Mouse (Mus musculus) CH12.LX (cell line): ENCODE measurements around the gene Nacc2. TPM values are rescaled to one million over a fixed set of nuclear protein-coding genes. Genes with fewer than 3 reads are reported as not detected.

Experiments
- DNase-seq: peaks from one replicate; pipeline ENCODE4 v3.0.0-alpha.2; 2013; ENCODE audit errors: extremely low read depth
- H3K27ac ChIP-seq: 2 replicates; pipeline ENCODE4 v1.5.1; 2012; ENCODE audit warnings: low read depth, mild to moderate bottlenecking, control low read depth, moderate library complexity; ENCODE audit not compliant: insufficient read depth
- H3K27me3 ChIP-seq: replicated peaks from 2 replicates; pipeline ENCODE3; 2012; ENCODE audit warnings: inconsistent platforms
- H3K36me3 ChIP-seq, 2 experiments: replicated peaks in 1 of 2; 2 replicates each; pipeline versions ENCODE3 to v1.6.1; 2012; ENCODE audit warnings: inconsistent platforms in 1 of 2, low read length in 1 of 2, mild to moderate bottlenecking in 1 of 2, mixed read lengths in 1 of 2, moderate library complexity in 1 of 2; ENCODE audit not compliant: control insufficient read depth in 1 of 2, insufficient read depth in 1 of 2
- H3K4me1 ChIP-seq, 2 experiments: 2 replicates each; pipeline ENCODE4 v1.6.1; 2012; ENCODE audit warnings: inconsistent platforms in 1 of 2, moderate library complexity in 1 of 2; ENCODE audit not compliant: insufficient read depth in 2 of 2, control insufficient read depth in 1 of 2
- H3K4me2 ChIP-seq: 2 replicates; pipeline ENCODE4 v1.6.1; 2012; ENCODE audit warnings: low read depth, mild to moderate bottlenecking, control low read depth; ENCODE audit not compliant: poor library complexity, insufficient read depth, severe bottlenecking
- H3K4me3 ChIP-seq, 3 experiments: fragments of 150-350 bp in 1 of 3; sonication (generic) in 1 of 3; replicated peaks in 1 of 3; 2 replicates each; pipeline versions ENCODE3 to v1.5.1; 2011 to 2012; ENCODE audit warnings: low read depth in 2 of 3, low read length in 2 of 3, mild to moderate bottlenecking in 2 of 3, moderate library complexity in 2 of 3, control low read depth in 1 of 3, improper control_type of control experiment in 1 of 3, inconsistent platforms in 1 of 3, mixed read lengths in 1 of 3; ENCODE audit not compliant: poor library complexity in 1 of 3
- H3K79me2 ChIP-seq: replicated peaks from 2 replicates; pipeline ENCODE4 v1.6.1; 2012; ENCODE audit warnings: mild to moderate bottlenecking, moderate library complexity; ENCODE audit not compliant: control insufficient read depth, poor library complexity, insufficient read depth, severe bottlenecking; ENCODE audit errors: extremely low read depth
- H3K9ac ChIP-seq: 2 replicates; pipeline ENCODE4 v1.6.1; 2012; ENCODE audit warnings: low read depth, mild to moderate bottlenecking, control low read depth, moderate library complexity; ENCODE audit not compliant: insufficient read depth
- H3K9me3 ChIP-seq: replicated peaks from 2 replicates; pipeline ENCODE3; 2012; ENCODE audit warnings: low read length, inconsistent platforms, mixed read lengths
- CHD2 ChIP-seq: IDR thresholded peaks from 2 replicates; pipeline ENCODE4 v1.6.1; 2011; ENCODE audit warnings: low read length, improper control_type of control experiment
- CTCF ChIP-seq, 2 experiments: IDR thresholded peaks in 1 of 2; conservative IDR thresholded peaks in 1 of 2; 2 replicates each; pipeline ENCODE4 v1.5.1; 2011 to 2012; ENCODE audit warnings: low read depth in 2 of 2, low read length in 2 of 2, improper control_type of control experiment in 1 of 2, inconsistent platforms in 1 of 2, mild to moderate bottlenecking in 1 of 2, moderate library complexity in 1 of 2
- E2F4 ChIP-seq: IDR thresholded peaks from 2 replicates; pipeline ENCODE4 v1.6.1; 2011; ENCODE audit warnings: low read depth, low read length, improper control_type of control experiment; ENCODE audit not compliant: insufficient replicate concordance
- ETS1 ChIP-seq: conservative IDR thresholded peaks from 2 replicates; pipeline ENCODE4 v1.6.1; 2012; ENCODE audit warnings: low read depth, mild to moderate bottlenecking, inconsistent platforms, low read length, improper control_type of control experiment, moderate library complexity
- IRF4 ChIP-seq: IDR thresholded peaks from 2 replicates; pipeline ENCODE4 v1.6.1; 2014; ENCODE audit warnings: low read depth, mild to moderate bottlenecking, inconsistent platforms, low read length, improper control_type of control experiment
- JUN ChIP-seq: IDR thresholded peaks from 2 replicates; pipeline ENCODE4 v1.6.1; 2011; ENCODE audit warnings: low read depth, mild to moderate bottlenecking, low read length, improper control_type of control experiment, moderate library complexity; ENCODE audit not compliant: insufficient read depth
- MAX ChIP-seq: IDR thresholded peaks from 2 replicates; pipeline ENCODE4 v1.6.1; 2011; ENCODE audit warnings: low read length, improper control_type of control experiment
- MEF2A ChIP-seq: IDR thresholded peaks from 2 replicates; pipeline ENCODE4 v1.6.1; 2014; ENCODE audit warnings: low read depth, mild to moderate bottlenecking, inconsistent platforms, low read length, improper control_type of control experiment, borderline replicate concordance
- NELFE ChIP-seq: IDR thresholded peaks from 2 replicates; pipeline ENCODE4 v1.6.1; 2011; ENCODE audit warnings: low read depth, low read length, improper control_type of control experiment
- PAX5 ChIP-seq: IDR thresholded peaks from 2 replicates; pipeline ENCODE4 v1.6.1; 2012; ENCODE audit warnings: low read length, inconsistent platforms, mixed read lengths
- POLR2A ChIP-seq: IDR thresholded peaks from 2 replicates; pipeline ENCODE4 v1.6.1; 2011; ENCODE audit warnings: low read depth, mild to moderate bottlenecking, improper control_type of control experiment, low read length
- POLR2AphosphoS2 ChIP-seq: IDR thresholded peaks from 2 replicates; pipeline ENCODE4 v1.6.1; 2011; ENCODE audit warnings: low read depth, low read length, improper control_type of control experiment
- RCOR1 ChIP-seq: conservative IDR thresholded peaks from 2 replicates; pipeline ENCODE4 v1.6.1; 2012; ENCODE audit warnings: low read depth, mild to moderate bottlenecking, inconsistent platforms, low read length, improper control_type of control experiment
- SIN3A ChIP-seq: IDR thresholded peaks from 2 replicates; pipeline ENCODE4 v1.6.1; 2012; ENCODE audit warnings: low read length, improper control_type of control experiment, inconsistent platforms
- SMC3 ChIP-seq: IDR thresholded peaks from 2 replicates; pipeline ENCODE4 v1.6.1; 2011; ENCODE audit warnings: low read depth, low read length, improper control_type of control experiment
- TCF12 ChIP-seq: IDR thresholded peaks from 2 replicates; pipeline ENCODE4 v1.6.1; 2014; ENCODE audit warnings: low read depth, mild to moderate bottlenecking, inconsistent platforms, low read length, improper control_type of control experiment
- UBTF ChIP-seq: IDR thresholded peaks from 2 replicates; pipeline ENCODE4 v1.6.1; 2012; ENCODE audit warnings: low read depth, mild to moderate bottlenecking, inconsistent platforms, low read length, improper control_type of control experiment, moderate library complexity
- USF2 ChIP-seq: conservative IDR thresholded peaks from 2 replicates; pipeline ENCODE4 v1.6.1; 2011; ENCODE audit warnings: low read depth, low read length, improper control_type of control experiment
- ZC3H11A ChIP-seq: IDR thresholded peaks from 2 replicates; pipeline ENCODE4 v1.6.1; 2012; ENCODE audit warnings: low read depth, mild to moderate bottlenecking, inconsistent platforms, low read length, improper control_type of control experiment
- ZKSCAN1 ChIP-seq: IDR thresholded peaks from 2 replicates; pipeline ENCODE4 v1.6.1; 2012; ENCODE audit warnings: low read depth, inconsistent platforms, low read length, improper control_type of control experiment, borderline replicate concordance
- ZNF384 ChIP-seq: IDR thresholded peaks from 2 replicates; pipeline ENCODE4 v1.6.1; 2012; ENCODE audit warnings: low read depth, low read length, improper control_type of control experiment, inconsistent platforms
- dilution Hi-C: fragments of 300-500 bp; cut with MboI; formaldehyde crosslinking; loops from 2 replicates; pipeline ENCODE4 v1.14.3; 2020; ENCODE audit warnings: low sequenced_read_pairs; ENCODE audit not compliant: extremely low pct_unique_long_range_greater_than_20kb, extremely low pct_ligation_motif_present
- in situ Hi-C: fragments of 300-500 bp; cut with MboI; formaldehyde crosslinking; loops from 3 replicates; pipeline ENCODE4 v1.14.3; 2019; ENCODE audit warnings: low sequenced_read_pairs, low pct_ligation_motif_present, low pct_unique_long_range_greater_than_20kb, mixed read lengths
- polyA plus RNA-seq: library from polyadenylated mRNA; unstranded; fragments of >175 nt; gene quantifications from 2 replicates; pipeline ENCODE4 v1.2.1, GENCODE M21; 2012; ENCODE audit warnings: low read depth; ENCODE audit not compliant: insufficient read length
- total RNA-seq, 2 experiments: library from RNA; depleted of rRNA; stranded (reverse); fragments of 300-350 nt in 1 of 2; fragments of >200 nt in 1 of 2; gene quantifications; 2 replicates each; pipeline ENCODE4 v1.2.3; 2012 to 2014

Gene Nacc2
- total and polyA plus RNA-seq, 3 experiments = 0.59 to 2.3 (median 1.1) TPM

GRCm38 (mm10) chr2:26057053-26057452 is 66.0 kb downstream of the Nacc2 start:
- Histone ChIP-seq H3K4me2 (no peak overlapping the region), H3K9ac (no peak overlapping the region), H3K4me1 (peaks cover 13 to 63% of the 10 kb centered on the region in 2 experiments), H3K4me3 (no peak overlapping the region), H3K79me2 (no peaks in the 10 kb centered on the region), H3K9me3 (no peaks in the 10 kb centered on the region), H3K27me3 (peaks cover 10% of the 10 kb centered on the region), H3K27ac (no peak overlapping the region), H3K36me3 (peaks cover 0 to 4% of the 10 kb centered on the region in 2 experiments)
- no peak for DNase-seq
- TF ChIP-seq IRF4 = no peak
- no peak for TF ChIP-seq USF2
- TF ChIP-seq ETS1 = no peak
- no peak for TF ChIP-seq ZKSCAN1
- no peak for TF ChIP-seq MAX
- no peak for TF ChIP-seq SIN3A
- no peak for TF ChIP-seq TCF12
- no peak for TF ChIP-seq PAX5
- in situ Hi-C loops = loop anchor here (10.0 kb wide), 1 partner anchor 88 kb away; no protein-coding TSS in a partner anchor
- dilution Hi-C loops = no loop called here

- no peak for DNase-seq
- Histone ChIP-seq H3K27ac (no peak overlapping the region), H3K36me3 (peaks cover 0 to 4% of the 10 kb centered on the region in 2 experiments), H3K4me1 (peaks cover 7 to 55% of the 10 kb centered on the region in 2 experiments), H3K4me2 (no peak overlapping the region), H3K27me3 (peaks cover 10% of the 10 kb centered on the region), H3K9ac (no peak overlapping the region), H3K79me2 (no peaks in the 10 kb centered on the region), H3K4me3 (no peak overlapping the region), H3K9me3 (no peaks in the 10 kb centered on the region)
- dilution Hi-C loops = no loop called here
- in situ Hi-C loops = loop anchor here (10.0 kb wide), 1 partner anchor 89 kb away; no protein-coding TSS in a partner anchor
- TF ChIP-seq ZNF384 (no peak), E2F4 (no peak), TCF12 (no peak), POLR2A (no peak), ZC3H11A (no peak), JUN (no peak), IRF4 (no peak), CHD2 (no peak), NELFE (no peak), ETS1 (no peak), POLR2AphosphoS2 (no peak), CTCF (conservative IDR thresholded peaks at IDR 0.05 in 1 of 2, IDR thresholded peaks at IDR 0.05 in 1 of 2; ENCODE audit: low read depth in 2 of 2, low read length in 2 of 2) (no peak), MEF2A (no peak), SMC3 (no peak), PAX5 (no peak), RCOR1 (no peak), UBTF (no peak)
Measured at GRCm38 (mm10) chr2:26056226-26056625, 66.8 kb downstream of the Nacc2 start.
